Mouse (Mus musculus): ENCODE data around the gene Galnt6. TPM values are rescaled to one million over a fixed set of nuclear protein-coding genes. Genes with fewer than 3 reads are reported as not detected.

Galnt6 gene
- polyA plus RNA-seq, 1 experiment from 2014 or later: 0.07 TPM

GRCm38 (mm10) chr15:100684450-100684849 is 44.7 kb downstream of the Galnt6 start:
- Histone ChIP-seq H3K9ac (ENCODE audit: low read length) (no peak overlapping the region), H3K4me1 (ENCODE audit: control insufficient read depth, insufficient read depth, low read length) (0 out of 2 replicates have a peak, but pooled peaks cover 2% of the 10 kb centered on the region), H3K27ac (replicated peaks; ENCODE audit: low read depth, low read length) (no peak overlapping the region), H3K4me3 (ENCODE audit: low read depth, low read length) (no peak overlapping the region), H3K27me3 (ENCODE audit: control insufficient read depth, insufficient read depth, low read length) (0 out of 2 replicates have a peak, but pooled peaks cover 2% of the 10 kb centered on the region), H3K36me3 (ENCODE audit: control insufficient read depth, insufficient read depth, low read length) (no peaks in the 10 kb centered on the region), H3K4me2 (ENCODE audit: low read depth, severe bottlenecking) (no peak overlapping the region), H3K9me3 (ENCODE audit: control insufficient read depth, low read length) (no peaks in the 10 kb centered on the region)
- WGBS: 60% methylated on average over 10 of the region's 10 CpGs
- ATAC-seq (ENCODE audit: insufficient number of reproducible peaks, low FRiP score, low TSS enrichment, low read depth): no peak
- DNase-seq (ENCODE audit: low spot score): no peak

GRCm38 (mm10) chr15:100683041-100683440 is 46.1 kb downstream of the Galnt6 start:
- Histone ChIP-seq H3K27ac (replicated peaks; ENCODE audit: low read depth, low read length) (no peak overlapping the region), H3K27me3 (ENCODE audit: control insufficient read depth, insufficient read depth, low read length) (0 out of 2 replicates have a peak, but pooled peaks cover 2% of the 10 kb centered on the region)
- no peak for ATAC-seq (ENCODE audit: insufficient number of reproducible peaks, low FRiP score, low TSS enrichment, low read depth)

GRCm38 (mm10) chr15:100681770-100682169 is 47.4 kb downstream of the Galnt6 start:
- Histone ChIP-seq H3K9ac (ENCODE audit: low read length) (no peak overlapping the region), H3K4me2 (ENCODE audit: low read depth, severe bottlenecking) (no peak overlapping the region), H3K4me3 (ENCODE audit: low read depth, low read length) (no peak overlapping the region), H3K27me3 (ENCODE audit: control insufficient read depth, insufficient read depth, low read length) (0 out of 2 replicates have a peak, but pooled peaks cover 2% of the 10 kb centered on the region), H3K9me3 (ENCODE audit: control insufficient read depth, low read length) (no peaks in the 10 kb centered on the region), H3K36me3 (ENCODE audit: control insufficient read depth, insufficient read depth, low read length) (no peaks in the 10 kb centered on the region), H3K4me1 (ENCODE audit: control insufficient read depth, insufficient read depth, low read length) (0 out of 2 replicates have a peak, but pooled peaks cover 2% of the 10 kb centered on the region), H3K27ac (replicated peaks; ENCODE audit: low read depth, low read length) (no peak overlapping the region)
- DNase-seq (ENCODE audit: low spot score): peak; percentile 37
- ATAC-seq (ENCODE audit: insufficient number of reproducible peaks, low FRiP score, low TSS enrichment, low read depth): no peak
- 31% methylated on average over 7 of the region's 7 CpGs for WGBS

More at GRCm38 (mm10) chr15:100683041-100683440, 46.1 kb downstream of the Galnt6 start:
- Histone ChIP-seq H3K4me1 (ENCODE audit: control insufficient read depth, insufficient read depth, low read length) (0 out of 2 replicates have a peak, but pooled peaks cover 2% of the 10 kb centered on the region), H3K4me2 (ENCODE audit: low read depth, severe bottlenecking) (no peak overlapping the region), H3K4me3 (ENCODE audit: low read depth, low read length) (no peak overlapping the region), H3K36me3 (ENCODE audit: control insufficient read depth, insufficient read depth, low read length) (no peaks in the 10 kb centered on the region), H3K9ac (ENCODE audit: low read length) (no peak overlapping the region), H3K9me3 (ENCODE audit: control insufficient read depth, low read length) (no peaks in the 10 kb centered on the region)
- WGBS: 44% methylated on average over 2 of the region's 2 CpGs
- DNase-seq (ENCODE audit: low spot score): peak; percentile 90

- WGBS: 56% methylated on average over 3 of the region's 3 CpGs
- Histone ChIP-seq H3K9me3 (ENCODE audit: control insufficient read depth, low read length) (no peaks in the 10 kb centered on the region), H3K4me1 (ENCODE audit: control insufficient read depth, insufficient read depth, low read length) (0 out of 2 replicates have a peak, but pooled peaks cover 2% of the 10 kb centered on the region), H3K36me3 (ENCODE audit: control insufficient read depth, insufficient read depth, low read length) (no peaks in the 10 kb centered on the region), H3K4me3 (ENCODE audit: low read depth, low read length) (no peak overlapping the region), H3K4me2 (ENCODE audit: low read depth, severe bottlenecking) (no peak overlapping the region), H3K27me3 (ENCODE audit: control insufficient read depth, insufficient read depth, low read length) (0 out of 2 replicates have a peak, but pooled peaks cover 2% of the 10 kb centered on the region), H3K27ac (replicated peaks; ENCODE audit: low read depth, low read length) (no peak overlapping the region), H3K9ac (ENCODE audit: low read length) (no peak overlapping the region)
- DNase-seq (ENCODE audit: low spot score) (no peak), ATAC-seq (ENCODE audit: insufficient number of reproducible peaks, low FRiP score, low TSS enrichment, low read depth) (no peak)
Measured at GRCm38 (mm10) chr15:100680381-100680780, 48.8 kb downstream of the Galnt6 start.

- WGBS: 87% methylated on average over 14 of the region's 14 CpGs
- DNase-seq (ENCODE audit: low spot score): no peak
Measured at GRCm38 (mm10) chr15:100679005-100679404, 50.2 kb downstream of the Galnt6 start.

DNA sequence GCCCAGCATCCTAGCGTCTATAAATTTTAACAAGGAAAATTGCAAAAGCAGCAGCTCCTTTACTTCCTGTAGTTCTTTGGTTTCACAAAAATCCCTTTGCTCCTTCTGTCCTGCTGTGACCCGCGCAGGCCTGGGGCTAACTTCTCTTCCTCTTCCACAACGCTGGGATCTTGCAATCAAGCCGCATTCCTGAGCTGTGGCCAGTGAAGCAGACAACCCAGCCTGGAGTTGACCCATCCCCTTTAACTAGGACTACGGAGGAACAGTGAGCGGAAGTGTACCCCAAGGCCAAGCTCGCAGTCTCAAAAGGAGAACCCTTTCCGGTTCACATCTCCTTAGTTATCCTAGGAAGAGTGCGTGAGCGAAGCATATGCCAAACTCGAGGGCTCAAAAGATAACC is 50.6 kb downstream of the Galnt6 start:
- Histone ChIP-seq H3K36me3 (ENCODE audit: control insufficient read depth, insufficient read depth, low read length) (no peaks in the 10 kb centered on the region), H3K9me3 (ENCODE audit: control insufficient read depth, low read length) (no peaks in the 10 kb centered on the region), H3K9ac (ENCODE audit: low read length) (no peak overlapping the region), H3K4me2 (ENCODE audit: low read depth, severe bottlenecking) (no peak overlapping the region), H3K27ac (replicated peaks; ENCODE audit: low read depth, low read length) (no peak overlapping the region), H3K4me3 (ENCODE audit: low read depth, low read length) (no peak overlapping the region), H3K27me3 (ENCODE audit: control insufficient read depth, insufficient read depth, low read length) (no peaks in the 10 kb centered on the region), H3K4me1 (ENCODE audit: control insufficient read depth, insufficient read depth, low read length) (0 out of 2 replicates have a peak, but pooled peaks cover 2% of the 10 kb centered on the region)
- WGBS: 85% methylated on average over 12 of the region's 12 CpGs
- ATAC-seq (ENCODE audit: insufficient number of reproducible peaks, low FRiP score, low TSS enrichment, low read depth) (no peak), DNase-seq (ENCODE audit: low spot score) (no peak)

More at GRCm38 (mm10) chr15:100679005-100679404, 50.2 kb downstream of the Galnt6 start:
- Histone ChIP-seq H3K27me3 (ENCODE audit: control insufficient read depth, insufficient read depth, low read length) (no peaks in the 10 kb centered on the region), H3K4me2 (ENCODE audit: low read depth, severe bottlenecking) (no peak overlapping the region), H3K36me3 (ENCODE audit: control insufficient read depth, insufficient read depth, low read length) (no peaks in the 10 kb centered on the region), H3K4me3 (ENCODE audit: low read depth, low read length) (no peak overlapping the region), H3K27ac (replicated peaks; ENCODE audit: low read depth, low read length) (no peak overlapping the region), H3K9ac (ENCODE audit: low read length) (no peak overlapping the region), H3K9me3 (ENCODE audit: control insufficient read depth, low read length) (no peaks in the 10 kb centered on the region), H3K4me1 (ENCODE audit: control insufficient read depth, insufficient read depth, low read length) (0 out of 2 replicates have a peak, but pooled peaks cover 2% of the 10 kb centered on the region)
- ATAC-seq (ENCODE audit: insufficient number of reproducible peaks, low FRiP score, low TSS enrichment, low read depth): no peak

DNA sequence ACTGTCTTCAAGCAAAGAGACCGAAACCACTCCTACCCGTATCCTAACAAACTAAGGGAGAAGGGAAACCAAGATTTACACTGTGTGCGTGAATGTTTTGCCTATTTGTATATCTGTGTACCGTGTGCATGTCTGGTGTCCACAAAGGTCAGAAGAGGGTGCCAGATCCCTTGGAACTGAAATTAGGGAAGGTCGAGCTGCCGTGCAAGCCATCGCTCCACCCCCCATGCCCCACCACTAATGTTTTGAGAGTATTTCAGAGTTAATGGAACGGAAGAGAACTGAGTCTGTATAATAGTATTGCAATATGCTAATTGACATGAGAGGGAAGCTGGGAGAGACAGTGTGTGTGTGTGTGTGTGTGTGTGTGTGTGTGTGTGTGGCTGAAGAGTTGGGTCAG is 51.5 kb downstream of the Galnt6 start:
- no peak overlapping the region for H3K4me3 ChIP-seq (ENCODE audit: low read depth, low read length)
- H3K27me3 ChIP-seq (ENCODE audit: control insufficient read depth, insufficient read depth, low read length): no peaks in the 10 kb centered on the region
- H3K27ac ChIP-seq (replicated peaks; ENCODE audit: low read depth, low read length): no peak overlapping the region
- 0 out of 2 replicates have a peak, but pooled peaks cover 2% of the 10 kb centered on the region for H3K4me1 ChIP-seq (ENCODE audit: control insufficient read depth, insufficient read depth, low read length)
- no peaks in the 10 kb centered on the region for H3K36me3 ChIP-seq (ENCODE audit: control insufficient read depth, insufficient read depth, low read length)
- H3K4me2 ChIP-seq (ENCODE audit: low read depth, severe bottlenecking): no peak overlapping the region
- WGBS: 91% methylated on average over 8 of the region's 8 CpGs
- DNase-seq (ENCODE audit: low spot score) (no peak), ATAC-seq (ENCODE audit: insufficient number of reproducible peaks, low FRiP score, low TSS enrichment, low read depth) (no peak)
- H3K9ac ChIP-seq (ENCODE audit: low read length): no peak overlapping the region
- no peaks in the 10 kb centered on the region for H3K9me3 ChIP-seq (ENCODE audit: control insufficient read depth, low read length)

DNA sequence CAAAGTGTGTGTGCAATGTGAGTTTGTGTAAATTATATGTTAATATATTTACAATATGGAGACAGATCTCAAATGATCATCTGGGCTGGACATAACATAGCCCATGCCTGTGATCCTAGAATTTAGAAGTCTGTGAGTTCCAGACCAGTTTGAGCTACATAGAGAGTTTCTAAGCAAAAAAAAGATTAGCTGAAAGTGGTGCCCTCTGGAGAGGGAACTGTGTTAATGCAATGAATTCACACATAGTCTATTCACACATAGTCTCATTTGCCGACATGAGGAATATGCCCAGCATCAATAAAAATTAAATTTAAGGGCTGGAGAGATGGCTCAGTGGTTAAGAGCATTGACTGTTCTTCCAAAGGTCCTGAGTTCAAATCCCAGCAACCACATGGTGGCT is 52.7 kb downstream of the Galnt6 start:
- WGBS: 86% methylated on average over 1 of the region's 1 CpGs
- Histone ChIP-seq H3K27ac (replicated peaks; ENCODE audit: low read depth, low read length) (no peak overlapping the region), H3K4me2 (ENCODE audit: low read depth, severe bottlenecking) (no peak overlapping the region), H3K4me3 (ENCODE audit: low read depth, low read length) (no peak overlapping the region), H3K36me3 (ENCODE audit: control insufficient read depth, insufficient read depth, low read length) (no peaks in the 10 kb centered on the region), H3K27me3 (ENCODE audit: control insufficient read depth, insufficient read depth, low read length) (no peaks in the 10 kb centered on the region), H3K9ac (ENCODE audit: low read length) (no peak overlapping the region), H3K4me1 (ENCODE audit: control insufficient read depth, insufficient read depth, low read length) (0 out of 2 replicates have a peak, but pooled peaks cover 2% of the 10 kb centered on the region), H3K9me3 (ENCODE audit: control insufficient read depth, low read length) (no peaks in the 10 kb centered on the region)
- ATAC-seq (ENCODE audit: insufficient number of reproducible peaks, low FRiP score, low TSS enrichment, low read depth): no peak
- no peak for DNase-seq (ENCODE audit: low spot score)

- ATAC-seq (ENCODE audit: insufficient number of reproducible peaks, low FRiP score, low TSS enrichment, low read depth) (no peak), DNase-seq (ENCODE audit: low spot score) (no peak)
- WGBS: 65% methylated on average over 3 of the region's 3 CpGs
- Histone ChIP-seq H3K27ac (replicated peaks; ENCODE audit: low read depth, low read length) (no peak overlapping the region), H3K4me1 (ENCODE audit: control insufficient read depth, insufficient read depth, low read length) (0 out of 2 replicates have a peak, but pooled peaks cover 2% of the 10 kb centered on the region), H3K4me2 (ENCODE audit: low read depth, severe bottlenecking) (no peak overlapping the region), H3K9me3 (ENCODE audit: control insufficient read depth, low read length) (no peaks in the 10 kb centered on the region), H3K36me3 (ENCODE audit: control insufficient read depth, insufficient read depth, low read length) (no peaks in the 10 kb centered on the region), H3K9ac (ENCODE audit: low read length) (no peak overlapping the region), H3K4me3 (ENCODE audit: low read depth, low read length) (no peak overlapping the region), H3K27me3 (ENCODE audit: control insufficient read depth, insufficient read depth, low read length) (no peaks in the 10 kb centered on the region)
Measured at GRCm38 (mm10) chr15:100675486-100675885, 53.7 kb downstream of the Galnt6 start.
